Mouse (Mus musculus): ENCODE measurements at regions not wholly inside any gene's neighbourhood (a gene's known extent, or its start where the extent isn't known, plus 50 kb on each side); places are given as distances from the start of the nearest gene placed in this dataset.

DNA sequence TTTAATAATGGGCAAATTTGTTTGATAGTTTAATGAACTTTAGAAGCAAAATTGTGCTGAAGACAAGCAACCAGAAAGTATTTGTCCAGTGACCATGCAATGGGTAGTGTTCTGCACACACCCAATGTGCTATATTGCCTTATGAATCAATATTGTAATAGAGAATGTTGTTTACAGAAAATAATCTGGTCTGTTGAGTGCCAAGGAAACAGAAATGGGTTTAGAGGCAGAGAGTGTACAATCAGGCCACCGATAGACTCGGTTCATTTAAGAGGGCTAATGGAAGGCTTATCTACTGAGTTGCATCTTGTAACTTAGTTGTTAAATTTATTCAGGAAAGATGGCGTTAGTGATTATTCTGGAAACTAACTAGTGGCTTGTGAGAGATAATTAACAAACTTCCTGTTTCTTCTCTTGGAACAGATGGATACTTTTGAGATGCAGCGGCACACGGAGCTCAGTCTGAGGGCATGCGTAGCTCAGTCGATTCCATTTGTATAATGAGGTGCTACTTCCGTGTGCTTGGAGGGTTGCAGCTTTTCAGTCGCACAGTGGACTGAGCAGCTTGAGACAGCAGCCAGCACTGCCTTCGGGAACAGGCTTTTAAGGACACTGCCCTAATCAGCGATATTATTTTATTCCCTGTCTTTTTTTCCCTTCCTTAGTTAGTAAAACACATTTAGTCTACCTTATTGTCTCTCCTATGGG is 171.6 kb upstream of the Pkn2 start:
- no peak for TF ChIP-seq POU5F1 (IDR thresholded peaks at IDR 0.05; ENCODE audit: borderline replicate concordance, low read length)
- TF ChIP-seq NANOG (IDR thresholded peaks at IDR 0.05; ENCODE audit: borderline replicate concordance, low read length): no peak
- no peak for TF ChIP-seq CTCF (conservative IDR thresholded peaks at IDR 0.05; ENCODE audit: low read length)

DNA sequence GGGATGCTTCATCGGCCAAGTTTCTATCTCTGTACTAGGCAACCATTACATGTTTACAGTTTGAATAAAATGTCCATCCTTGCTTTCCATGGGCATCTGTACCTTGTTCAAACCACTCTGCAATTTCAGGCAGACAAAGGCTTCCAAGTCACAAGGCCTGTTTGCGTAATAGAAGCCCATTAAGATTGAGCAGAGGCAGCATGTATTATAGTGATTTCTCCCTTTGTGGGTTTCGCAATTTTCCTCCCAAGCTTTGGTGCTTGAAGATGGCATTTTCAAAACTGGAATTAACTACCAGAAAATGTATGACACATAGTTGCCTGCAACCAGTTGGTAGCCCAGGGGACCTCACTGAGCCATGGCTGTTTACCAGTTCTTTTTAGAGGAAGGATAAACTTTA is 158.9 kb upstream of the Pkn2 start:
- H3K4me1 ChIP-seq (replicated peaks; ENCODE audit: low read depth, low read length): no peaks in the 10 kb centered on the region
- no peak for TF ChIP-seq CTCF (conservative IDR thresholded peaks at IDR 0.05; ENCODE audit: low read length)
- TF ChIP-seq NANOG (IDR thresholded peaks at IDR 0.05; ENCODE audit: borderline replicate concordance, low read length): no peak
- TF ChIP-seq POU5F1 (IDR thresholded peaks at IDR 0.05; ENCODE audit: borderline replicate concordance, low read length): no peak
- no peaks in the 10 kb centered on the region for H3K9me3 ChIP-seq (ENCODE audit: low read length)
- H3K36me3 ChIP-seq (ENCODE audit: insufficient read depth, low read length): no peaks in the 10 kb centered on the region
- no peaks in the 10 kb centered on the region for H3K27me3 ChIP-seq (ENCODE audit: insufficient read depth, low read length)
- no peak overlapping the region for H3K4me3 ChIP-seq (replicated peaks; ENCODE audit: low read length)

More for the DNA sequence above, 171.6 kb upstream of the Pkn2 start:
- no peaks in the 10 kb centered on the region for H3K36me3 ChIP-seq (ENCODE audit: insufficient read depth, low read length)
- H3K4me3 ChIP-seq (replicated peaks; ENCODE audit: low read length): no peak overlapping the region
- no peaks in the 10 kb centered on the region for H3K27me3 ChIP-seq (ENCODE audit: insufficient read depth, low read length)
- no peaks in the 10 kb centered on the region for H3K4me1 ChIP-seq (replicated peaks; ENCODE audit: low read depth, low read length)
- no peaks in the 10 kb centered on the region for H3K9me3 ChIP-seq (ENCODE audit: low read length)

DNA sequence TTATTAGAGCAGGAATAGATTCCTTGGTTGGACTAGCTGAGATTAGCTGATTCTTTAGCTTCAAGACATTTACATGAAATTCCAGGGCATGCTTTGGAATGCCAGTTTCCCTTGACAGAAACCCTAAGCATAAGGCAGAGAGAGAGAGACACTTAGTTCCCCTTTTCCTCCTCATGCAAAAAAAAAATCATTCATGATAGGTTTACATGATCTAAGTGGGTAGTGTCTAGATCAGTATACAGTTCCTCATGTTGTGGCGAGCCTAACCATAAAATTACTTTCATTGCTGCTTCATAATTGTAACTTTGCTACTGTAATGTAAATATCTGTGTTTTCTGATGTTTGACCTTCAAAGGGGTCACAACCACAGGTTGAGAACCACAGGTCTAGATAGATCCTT is 154.3 kb upstream of the Pkn2 start:
- no peaks in the 10 kb centered on the region for H3K27me3 ChIP-seq (ENCODE audit: insufficient read depth, low read length)
- no peaks in the 10 kb centered on the region for H3K4me1 ChIP-seq (replicated peaks; ENCODE audit: low read depth, low read length)
- peaks cover 3% of the 10 kb centered on the region for H3K9me3 ChIP-seq (ENCODE audit: low read length)
- TF ChIP-seq POU5F1 (IDR thresholded peaks at IDR 0.05; ENCODE audit: borderline replicate concordance, low read length): no peak
- no peak overlapping the region for H3K4me3 ChIP-seq (replicated peaks; ENCODE audit: low read length)
- H3K36me3 ChIP-seq (ENCODE audit: insufficient read depth, low read length): no peaks in the 10 kb centered on the region

DNA sequence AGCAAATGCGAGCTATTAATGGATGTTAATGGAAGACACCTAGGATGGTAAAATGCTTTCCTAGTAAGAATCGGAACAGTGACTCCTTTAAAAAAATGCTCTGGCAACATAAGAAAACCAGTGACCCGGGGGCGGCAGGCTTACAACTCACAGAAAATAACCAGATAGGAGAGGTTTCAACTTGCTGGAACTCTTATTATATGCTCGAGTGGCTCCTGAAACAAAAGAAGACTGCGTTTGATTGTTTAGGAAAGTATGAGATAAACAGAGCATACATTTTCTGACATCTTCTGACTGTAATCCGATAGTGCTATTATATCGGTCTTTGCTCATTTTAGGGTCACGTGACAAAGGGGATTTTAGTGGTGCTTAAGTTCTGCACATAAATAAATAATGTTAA is 152.8 kb upstream of the Pkn2 start:
- no peaks in the 10 kb centered on the region for H3K4me1 ChIP-seq (replicated peaks; ENCODE audit: low read depth, low read length)
- H3K36me3 ChIP-seq (ENCODE audit: insufficient read depth, low read length): no peaks in the 10 kb centered on the region
- H3K9me3 ChIP-seq (ENCODE audit: low read length): peaks cover 6% of the 10 kb centered on the region
- H3K4me3 ChIP-seq (replicated peaks; ENCODE audit: low read length): no peak overlapping the region
- no peaks in the 10 kb centered on the region for H3K27me3 ChIP-seq (ENCODE audit: insufficient read depth, low read length)
- TF ChIP-seq NANOG (IDR thresholded peaks at IDR 0.05; ENCODE audit: borderline replicate concordance, low read length) (no peak), CTCF (conservative IDR thresholded peaks at IDR 0.05; ENCODE audit: low read length) (no peak), POU5F1 (IDR thresholded peaks at IDR 0.05; ENCODE audit: borderline replicate concordance, low read length) (no peak)

GRCm38 (mm10) chr3:143022486-143022885 is 140.7 kb upstream of the Pkn2 start:
- H3K4me1 ChIP-seq (replicated peaks; ENCODE audit: low read depth, low read length): no peaks in the 10 kb centered on the region
- H3K36me3 ChIP-seq (ENCODE audit: insufficient read depth, low read length): no peaks in the 10 kb centered on the region
- H3K9me3 ChIP-seq (ENCODE audit: low read length): no peaks in the 10 kb centered on the region
- H3K4me3 ChIP-seq (replicated peaks; ENCODE audit: low read length): no peak overlapping the region
- no peaks in the 10 kb centered on the region for H3K27me3 ChIP-seq (ENCODE audit: insufficient read depth, low read length)
- no peak for TF ChIP-seq CTCF (conservative IDR thresholded peaks at IDR 0.05; ENCODE audit: low read length)
- TF ChIP-seq NANOG (IDR thresholded peaks at IDR 0.05; ENCODE audit: borderline replicate concordance, low read length): no peak
- no peak for TF ChIP-seq POU5F1 (IDR thresholded peaks at IDR 0.05; ENCODE audit: borderline replicate concordance, low read length)

- TF ChIP-seq POU5F1 (IDR thresholded peaks at IDR 0.05; ENCODE audit: borderline replicate concordance, low read length) (no peak), NANOG (IDR thresholded peaks at IDR 0.05; ENCODE audit: borderline replicate concordance, low read length) (no peak), CTCF (conservative IDR thresholded peaks at IDR 0.05; ENCODE audit: low read length) (no peak)
- no peaks in the 10 kb centered on the region for H3K36me3 ChIP-seq (ENCODE audit: insufficient read depth, low read length)
- H3K9me3 ChIP-seq (ENCODE audit: low read length): no peaks in the 10 kb centered on the region
- H3K27me3 ChIP-seq (ENCODE audit: insufficient read depth, low read length): no peaks in the 10 kb centered on the region
- no peaks in the 10 kb centered on the region for H3K4me1 ChIP-seq (replicated peaks; ENCODE audit: low read depth, low read length)
- H3K4me3 ChIP-seq (replicated peaks; ENCODE audit: low read length): no peak overlapping the region
Observed at GRCm38 (mm10) chr3:143021159-143021871, 139.5 kb upstream of the Pkn2 start.

DNA sequence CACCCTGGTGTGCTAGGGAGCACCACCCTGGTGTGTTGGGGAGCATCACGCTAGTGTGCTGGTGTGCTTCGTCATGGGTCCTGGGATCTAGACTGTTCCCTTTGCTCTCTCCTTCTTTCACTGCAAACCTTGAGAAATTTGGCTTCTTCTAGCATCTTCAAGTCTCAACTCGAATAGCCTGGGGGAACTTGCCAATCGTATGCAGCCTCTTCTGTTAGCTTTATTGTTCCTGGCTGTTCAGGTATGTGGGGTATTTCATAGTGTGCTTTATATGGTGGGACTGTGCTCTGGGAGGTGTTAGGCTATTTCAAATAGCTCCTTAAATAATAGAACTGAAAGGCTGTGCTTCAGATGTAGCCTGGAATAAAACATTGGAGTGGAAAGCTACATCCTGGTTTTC is 135.7 kb upstream of the Pkn2 start:
- H3K4me3 ChIP-seq (replicated peaks; ENCODE audit: low read length): no peak overlapping the region
- TF ChIP-seq POU5F1 (IDR thresholded peaks at IDR 0.05; ENCODE audit: borderline replicate concordance, low read length) (no peak), NANOG (IDR thresholded peaks at IDR 0.05; ENCODE audit: borderline replicate concordance, low read length) (no peak), CTCF (conservative IDR thresholded peaks at IDR 0.05; ENCODE audit: low read length) (no peak)
- no peaks in the 10 kb centered on the region for H3K9me3 ChIP-seq (ENCODE audit: low read length)
- no peaks in the 10 kb centered on the region for H3K27me3 ChIP-seq (ENCODE audit: insufficient read depth, low read length)
- no peaks in the 10 kb centered on the region for H3K4me1 ChIP-seq (replicated peaks; ENCODE audit: low read depth, low read length)
- H3K36me3 ChIP-seq (ENCODE audit: insufficient read depth, low read length): no peaks in the 10 kb centered on the region

- no peaks in the 10 kb centered on the region for H3K9me3 ChIP-seq (ENCODE audit: low read length)
- H3K4me3 ChIP-seq (replicated peaks; ENCODE audit: low read length): no peak overlapping the region
- TF ChIP-seq POU5F1 (IDR thresholded peaks at IDR 0.05; ENCODE audit: borderline replicate concordance, low read length) (no peak), NANOG (IDR thresholded peaks at IDR 0.05; ENCODE audit: borderline replicate concordance, low read length) (no peak), CTCF (conservative IDR thresholded peaks at IDR 0.05; ENCODE audit: low read length) (no peak)
- no peaks in the 10 kb centered on the region for H3K4me1 ChIP-seq (replicated peaks; ENCODE audit: low read depth, low read length)
- H3K27me3 ChIP-seq (ENCODE audit: insufficient read depth, low read length): no peaks in the 10 kb centered on the region
- no peaks in the 10 kb centered on the region for H3K36me3 ChIP-seq (ENCODE audit: insufficient read depth, low read length)
Observed at GRCm38 (mm10) chr3:143016758-143017157, 135.0 kb upstream of the Pkn2 start.
